23 mouse cellular contexts compared by ENCODE assay signal in genomic region chr17:51415746-51416145, GRCm38 (mm10).
DNase-seq lines count a peak whose midpoint lies in the region; TF ChIP-seq lines count a peak whose summit lies in the region.
"Had no signal": no experiment of that assay in that cellular context is flagged by ENCODE, and none has a peak within 500 bp of the region (broad histone marks: within the 10 kb centered on the region; RNA-seq: fewer than 3 reads in every experiment).

No protein-coding gene starts in this region.

- 61% methylated on average over 6 of the region's 6 CpGs for WGBS in cerebellum, adult 2 months
- 73% methylated on average over 6 of the region's 6 CpGs for WGBS in heart, embryonic 10.5 days
- 72% methylated on average over 6 of the region's 6 CpGs for WGBS in lung, adult 2 months

- H3K27me3 ChIP-seq in cerebellum, adult 2 months (ENCODE audit: control insufficient read depth, insufficient read depth, low read length) = no peaks in the 10 kb centered on the region
- H3K27me3 ChIP-seq in heart, embryonic 10.5 days (ENCODE audit: insufficient read depth, poor library complexity, severe bottlenecking) = no peaks in the 10 kb centered on the region
- H3K27me3 ChIP-seq: heart, embryonic 13.5 days; hindbrain, embryonic 12.5 days; intestine, embryonic 15.5 days; midbrain, embryonic 13.5 days; neural tube, embryonic 13.5 days had no signal

- no peak overlapping the region for H3K4me3 ChIP-seq in cerebellum, adult 2 months (replicated peaks; ENCODE audit: insufficient read depth, low read depth, low read length)
- H3K4me3 ChIP-seq in heart, embryonic 10.5 days = no peak overlapping the region
- no peak overlapping the region for H3K4me3 ChIP-seq in lung, adult 2 months (replicated peaks; ENCODE audit: extremely low read depth, low read depth, low read length)
- H3K4me3 ChIP-seq: erythroblast, embryonic 14.5 days; gastrocnemius, adult 2 months; heart, embryonic 13.5 days; hindbrain, embryonic 12.5 days; intestine, embryonic 15.5 days; layer of hippocampus, adult 2 months; left cerebral cortex, adult 2 months; midbrain, embryonic 13.5 days; neural tube, embryonic 13.5 days had no signal

- TF ChIP-seq CTCF in cerebellum, adult 2 months (IDR thresholded peaks at IDR 0.05; ENCODE audit: borderline replicate concordance, insufficient read depth, low read depth, low read length) = no peak
- no peak for TF ChIP-seq CTCF in lung, adult 2 months (IDR thresholded peaks at IDR 0.05; ENCODE audit: insufficient read depth, low read length)

- no peaks in the 10 kb centered on the region for H3K9me3 ChIP-seq in heart, embryonic 10.5 days
- H3K9me3 ChIP-seq: heart, embryonic 13.5 days; hindbrain, embryonic 12.5 days; intestine, embryonic 15.5 days; midbrain, embryonic 13.5 days; neural tube, embryonic 13.5 days had no signal

- H3K4me1 ChIP-seq in cerebellum, adult 2 months (ENCODE audit: control insufficient read depth, insufficient read depth, low read length) = 0 out of 2 replicates have a peak, but pooled peaks cover 2% of the 10 kb centered on the region
- H3K4me1 ChIP-seq in heart, embryonic 10.5 days = no peaks in the 10 kb centered on the region
- H3K4me1 ChIP-seq in lung, adult 2 months (ENCODE audit: control insufficient read depth, insufficient read depth, low read length) = no peaks in the 10 kb centered on the region
- H3K4me1 ChIP-seq: heart, embryonic 13.5 days; hindbrain, embryonic 12.5 days; intestine, embryonic 15.5 days; midbrain, embryonic 13.5 days; neural tube, embryonic 13.5 days had no signal

- no peak overlapping the region for H3K27ac ChIP-seq in cerebellum, adult 2 months (ENCODE audit: insufficient read depth, low read length)
- H3K27ac ChIP-seq in heart, embryonic 10.5 days = no peak overlapping the region
- H3K27ac ChIP-seq: gastrocnemius, adult 2 months; heart, embryonic 13.5 days; hindbrain, embryonic 12.5 days; hindbrain, postnatal 0 days; intestine, embryonic 15.5 days; layer of hippocampus, adult 2 months; left cerebral cortex, adult 2 months; liver, embryonic 14.5 days; macrophage; midbrain, embryonic 13.5 days; neural tube, embryonic 13.5 days; stomach, postnatal 0 days had no signal

- no peaks in the 10 kb centered on the region for H3K36me3 ChIP-seq in heart, embryonic 10.5 days
- H3K36me3 ChIP-seq: heart, embryonic 13.5 days; hindbrain, embryonic 12.5 days; intestine, embryonic 15.5 days; midbrain, embryonic 13.5 days; neural tube, embryonic 13.5 days had no signal

- peak; percentile 23 to 53 for DNase-seq in cerebellum, postnatal 14 days
- no peak for DNase-seq in cerebellum, adult 2 months
- peak; percentile 31 for DNase-seq in heart, postnatal 4 days
- DNase-seq in heart, embryonic 10.5 days (ENCODE audit: low spot score) = no peak
- peak; percentile 40 for DNase-seq in lung, postnatal 10 days
- no peak for DNase-seq in lung, adult 2 months
- DNase-seq: cerebellum, adult 9-11 months; gastrocnemius, adult 2 months; kidney, adult 2 months; right cerebral cortex, postnatal 4 days; thymus, postnatal 4 days had no signal

- no peak for TF ChIP-seq POLR2A in cerebellum, adult 2 months (IDR thresholded peaks at IDR 0.05; ENCODE audit: borderline replicate concordance, insufficient read depth, low read length)
- no peak for TF ChIP-seq POLR2A in lung, adult 2 months (IDR thresholded peaks at IDR 0.05; ENCODE audit: borderline replicate concordance, extremely low read depth, low read depth, low read length)

Comparison
In these comparisons a context has a peak if more than half of its experiments do, and no peak if none do; other contexts are left out.
1. DNase-seq: peak in cerebellum, postnatal 14 days (2 of 2), heart, postnatal 4 days (single experiment) and lung, postnatal 10 days (single experiment); none in cerebellum, adult 2 months (0 of 2), heart, embryonic 10.5 days (single experiment) and lung, adult 2 months (single experiment).